Mouse (Mus musculus): ENCODE measurements around the gene Smg9. TPM values are rescaled to one million over a fixed set of nuclear protein-coding genes. Genes with fewer than 3 reads are reported as not detected.
A peak's percentile ranks its signal among the peaks of the same experiment; 100 is the strongest.

The Smg9 gene
- polyA plus RNA-seq, 1 experiment = 89.3 TPM

- Histone ChIP-seq H3K4me1 (ENCODE audit: control insufficient read depth, insufficient read depth, low read length) (peaks cover 6% of the 10 kb centered on the region), H3K27ac (ENCODE audit: insufficient read depth, low read length) (no peak overlapping the region), H3K4me3 (replicated peaks; ENCODE audit: insufficient read depth, low read depth, low read length) (no peak overlapping the region), H3K27me3 (ENCODE audit: control insufficient read depth, insufficient read depth, low read length) (no peaks in the 10 kb centered on the region)
- WGBS = 71% methylated on average over 11 of the region's 11 CpGs
- TF ChIP-seq POLR2A (IDR thresholded peaks at IDR 0.05; ENCODE audit: borderline replicate concordance, insufficient read depth, low read length) = no peak
- TF ChIP-seq CTCF (IDR thresholded peaks at IDR 0.05; ENCODE audit: borderline replicate concordance, insufficient read depth, low read depth, low read length) = no peak
- DNase-seq = no peak
Measured at GRCm38 (mm10) chr7:24372300-24372699, 27.1 kb upstream of the Smg9 start.

GRCm38 (mm10) chr7:24372786-24373185, 26.6 kb upstream of the Smg9 start:
- Histone ChIP-seq H3K4me1 (ENCODE audit: control insufficient read depth, insufficient read depth, low read length) (peaks cover 8% of the 10 kb centered on the region), H3K27ac (ENCODE audit: insufficient read depth, low read length) (no peak overlapping the region), H3K27me3 (ENCODE audit: control insufficient read depth, insufficient read depth, low read length) (no peaks in the 10 kb centered on the region), H3K4me3 (replicated peaks; ENCODE audit: insufficient read depth, low read depth, low read length) (no peak overlapping the region)
- TF ChIP-seq CTCF (IDR thresholded peaks at IDR 0.05; ENCODE audit: borderline replicate concordance, insufficient read depth, low read depth, low read length) (no peak), POLR2A (IDR thresholded peaks at IDR 0.05; ENCODE audit: borderline replicate concordance, insufficient read depth, low read length) (no peak)
- 87% methylated on average over 4 of the region's 4 CpGs for WGBS
- DNase-seq = no peak

- peak; percentile 49 to 50 for DNase-seq
- 18% methylated on average over 20 of the region's 20 CpGs for WGBS
- H3K27ac ChIP-seq (ENCODE audit: insufficient read depth, low read length) = no peak overlapping the region
- no peak overlapping the region for H3K4me3 ChIP-seq (replicated peaks; ENCODE audit: insufficient read depth, low read depth, low read length)
- no peak for TF ChIP-seq POLR2A (IDR thresholded peaks at IDR 0.05; ENCODE audit: borderline replicate concordance, insufficient read depth, low read length)
- no peak for TF ChIP-seq CTCF (IDR thresholded peaks at IDR 0.05; ENCODE audit: borderline replicate concordance, insufficient read depth, low read depth, low read length)
- H3K4me1 ChIP-seq (ENCODE audit: control insufficient read depth, insufficient read depth, low read length) = peaks cover 8% of the 10 kb centered on the region
- no peaks in the 10 kb centered on the region for H3K27me3 ChIP-seq (ENCODE audit: control insufficient read depth, insufficient read depth, low read length)
Measured at GRCm38 (mm10) chr7:24373538-24374379, 25.7 kb upstream of the Smg9 start.

- Histone ChIP-seq H3K27ac (ENCODE audit: insufficient read depth, low read length) (no peak overlapping the region), H3K4me1 (ENCODE audit: control insufficient read depth, insufficient read depth, low read length) (peaks cover 8% of the 10 kb centered on the region), H3K27me3 (ENCODE audit: control insufficient read depth, insufficient read depth, low read length) (no peaks in the 10 kb centered on the region), H3K4me3 (replicated peaks; ENCODE audit: insufficient read depth, low read depth, low read length) (no peak overlapping the region)
- DNase-seq = no peak
- TF ChIP-seq CTCF (IDR thresholded peaks at IDR 0.05; ENCODE audit: borderline replicate concordance, insufficient read depth, low read depth, low read length) (no peak), POLR2A (IDR thresholded peaks at IDR 0.05; ENCODE audit: borderline replicate concordance, insufficient read depth, low read length) (no peak)
- WGBS = 94% methylated on average over 8 of the region's 8 CpGs
Measured at GRCm38 (mm10) chr7:24376456-24376855, 23.0 kb upstream of the Smg9 start.

DNA sequence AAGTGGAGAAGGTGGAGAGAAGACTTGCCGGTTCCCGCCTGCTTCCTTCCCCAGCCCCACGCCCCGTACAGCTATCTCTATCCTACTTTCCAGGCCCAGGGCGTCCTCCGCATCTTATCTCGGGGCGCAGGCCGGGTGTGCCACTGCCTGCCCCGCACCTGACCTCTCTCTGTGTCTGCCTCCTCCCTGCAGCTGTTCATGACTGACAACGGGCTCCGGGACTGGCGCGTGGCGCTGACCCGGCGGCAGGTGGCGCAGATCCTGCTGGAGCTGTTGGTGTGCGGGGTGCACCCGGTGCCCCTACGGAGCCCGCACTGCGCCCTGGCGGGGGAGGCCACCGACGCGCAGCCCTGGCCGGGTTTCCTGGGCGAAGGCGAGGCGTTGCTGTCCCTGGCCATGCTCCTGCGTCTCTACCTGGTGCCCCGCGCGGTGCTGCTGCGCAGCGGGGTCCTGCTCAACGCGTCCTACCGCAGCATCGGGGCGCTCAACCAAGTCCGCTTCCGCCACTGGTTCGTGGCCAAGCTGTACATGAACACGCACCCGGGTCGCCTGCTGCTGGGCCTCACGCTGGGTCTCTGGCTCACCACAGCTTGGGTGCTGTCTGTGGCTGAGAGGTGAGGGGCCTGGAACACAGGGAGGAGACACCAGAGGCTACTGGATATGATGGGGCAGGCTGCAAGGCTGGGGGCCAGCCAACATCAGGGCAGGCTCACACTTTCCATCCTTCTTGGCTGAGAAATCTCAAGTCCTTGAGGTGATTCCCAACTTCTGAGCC, 22.1 kb upstream of the Smg9 start:
- H3K27ac ChIP-seq (ENCODE audit: insufficient read depth, low read length) = no peak overlapping the region
- DNase-seq = peak; percentile 48 to 62
- TF ChIP-seq CTCF (IDR thresholded peaks at IDR 0.05; ENCODE audit: borderline replicate concordance, insufficient read depth, low read depth, low read length) (peak; percentile 26; the same call in 1 of the 2 replicates), POLR2A (IDR thresholded peaks at IDR 0.05; ENCODE audit: borderline replicate concordance, insufficient read depth, low read length) (no peak)
- peak overlapping the region; percentile 9 for H3K4me3 ChIP-seq (replicated peaks; ENCODE audit: insufficient read depth, low read depth, low read length)
- H3K27me3 ChIP-seq (ENCODE audit: control insufficient read depth, insufficient read depth, low read length) = no peaks in the 10 kb centered on the region
- peaks cover 8% of the 10 kb centered on the region for H3K4me1 ChIP-seq (ENCODE audit: control insufficient read depth, insufficient read depth, low read length)
- 7% methylated on average over 49 of the region's 49 CpGs for WGBS

- no peak for TF ChIP-seq POLR2A (IDR thresholded peaks at IDR 0.05; ENCODE audit: borderline replicate concordance, insufficient read depth, low read length)
- TF ChIP-seq CTCF (IDR thresholded peaks at IDR 0.05; ENCODE audit: borderline replicate concordance, insufficient read depth, low read depth, low read length) = no peak
- WGBS = 61% methylated on average over 10 of the region's 10 CpGs
- DNase-seq = no peak
- H3K27me3 ChIP-seq (ENCODE audit: control insufficient read depth, insufficient read depth, low read length) = no peaks in the 10 kb centered on the region
- no peak overlapping the region for H3K4me3 ChIP-seq (replicated peaks; ENCODE audit: insufficient read depth, low read depth, low read length)
- no peak overlapping the region for H3K27ac ChIP-seq (ENCODE audit: insufficient read depth, low read length)
- H3K4me1 ChIP-seq (ENCODE audit: control insufficient read depth, insufficient read depth, low read length) = peaks cover 7% of the 10 kb centered on the region
Measured at GRCm38 (mm10) chr7:24378049-24378701, 21.2 kb upstream of the Smg9 start.

DNA sequence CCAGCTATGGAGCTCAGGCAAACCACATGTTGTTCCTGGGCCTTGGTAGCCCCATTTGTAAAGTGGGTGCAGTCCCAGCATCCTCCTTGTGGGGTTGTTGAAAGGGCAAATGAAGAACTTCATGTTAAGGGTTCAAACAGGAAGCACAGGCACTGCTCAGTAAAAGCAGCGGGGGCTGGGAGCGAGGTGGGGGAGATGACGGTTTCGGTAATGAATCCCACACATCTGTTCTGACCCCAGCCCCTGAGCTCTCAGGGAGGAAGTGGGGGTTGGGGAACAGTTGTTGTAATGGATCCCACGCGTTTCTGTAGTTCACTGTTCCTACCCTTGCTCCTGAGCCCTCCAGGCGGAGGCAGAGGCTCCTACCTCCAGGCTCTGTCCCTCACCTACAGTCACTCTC, 19.5 kb upstream of the Smg9 start:
- H3K27me3 ChIP-seq (ENCODE audit: control insufficient read depth, insufficient read depth, low read length) = no peaks in the 10 kb centered on the region
- whole genome bisulfite sequencing = 76% methylated on average over 7 of the region's 7 CpGs
- TF ChIP-seq POLR2A (IDR thresholded peaks at IDR 0.05; ENCODE audit: borderline replicate concordance, insufficient read depth, low read length) = no peak
- no peak for TF ChIP-seq CTCF (IDR thresholded peaks at IDR 0.05; ENCODE audit: borderline replicate concordance, insufficient read depth, low read depth, low read length)
- H3K27ac ChIP-seq (ENCODE audit: insufficient read depth, low read length) = no peak overlapping the region
- H3K4me3 ChIP-seq (replicated peaks; ENCODE audit: insufficient read depth, low read depth, low read length) = no peak overlapping the region
- H3K4me1 ChIP-seq (ENCODE audit: control insufficient read depth, insufficient read depth, low read length) = 0 out of 2 replicates have a peak, but pooled peaks cover 5% of the 10 kb centered on the region
- no peak for DNase-seq

Data from cerebellum, adult 2 months (tissue).